Mouse (Mus musculus) liver, embryonic 14.5 days (tissue): ENCODE data around the gene Gpr142.

Experiments used
- CTCF ChIP-seq: IDR thresholded peaks from 2 replicates; pipeline ENCODE4 v1.5.1; 2016; ENCODE audit warnings: antibody characterized with exemption, low read depth, control low read depth
- EP300 ChIP-seq: IDR thresholded peaks from 2 replicates; pipeline ENCODE4 v1.6.1; 2016; ENCODE audit warnings: antibody characterized with exemption, low read depth

DNA sequence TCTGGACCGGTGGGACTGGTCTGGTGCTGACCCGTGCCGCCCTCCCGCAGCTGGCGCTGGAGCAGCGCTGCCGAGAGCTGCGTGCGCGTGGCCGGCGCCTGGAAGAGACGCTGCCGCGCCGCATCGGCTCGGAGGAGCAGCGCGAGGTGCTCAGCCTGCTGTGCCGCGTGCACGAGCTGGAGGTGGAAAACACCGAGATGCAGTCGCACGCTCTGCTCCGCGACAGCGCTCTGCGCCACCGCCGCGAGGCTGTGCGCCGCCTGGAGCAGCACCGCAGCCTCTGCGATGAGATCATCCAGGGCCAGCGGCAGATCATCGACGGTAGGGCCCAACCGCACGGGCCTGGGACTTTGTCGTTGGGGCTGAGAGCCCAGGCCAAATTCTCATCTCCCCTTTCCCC is 12.4 kb upstream of the Gpr142 start:
- TF ChIP-seq CTCF (no peak), EP300 (no peak)
